Mouse (Mus musculus): ENCODE measurements at regions not wholly inside any gene's neighbourhood (a gene's known extent, or its start where the extent isn't known, plus 50 kb on each side); places are given as distances from the start of the nearest gene placed in this dataset.
A peak's percentile ranks its signal among the peaks of the same experiment; 100 is the strongest.

- no peak for DNase-seq (ENCODE audit: low spot score in 2 of 2)
Measured at GRCm38 (mm10) chr5:148742158-148742835, 186.8 kb downstream of the Katnal1 start.

DNA sequence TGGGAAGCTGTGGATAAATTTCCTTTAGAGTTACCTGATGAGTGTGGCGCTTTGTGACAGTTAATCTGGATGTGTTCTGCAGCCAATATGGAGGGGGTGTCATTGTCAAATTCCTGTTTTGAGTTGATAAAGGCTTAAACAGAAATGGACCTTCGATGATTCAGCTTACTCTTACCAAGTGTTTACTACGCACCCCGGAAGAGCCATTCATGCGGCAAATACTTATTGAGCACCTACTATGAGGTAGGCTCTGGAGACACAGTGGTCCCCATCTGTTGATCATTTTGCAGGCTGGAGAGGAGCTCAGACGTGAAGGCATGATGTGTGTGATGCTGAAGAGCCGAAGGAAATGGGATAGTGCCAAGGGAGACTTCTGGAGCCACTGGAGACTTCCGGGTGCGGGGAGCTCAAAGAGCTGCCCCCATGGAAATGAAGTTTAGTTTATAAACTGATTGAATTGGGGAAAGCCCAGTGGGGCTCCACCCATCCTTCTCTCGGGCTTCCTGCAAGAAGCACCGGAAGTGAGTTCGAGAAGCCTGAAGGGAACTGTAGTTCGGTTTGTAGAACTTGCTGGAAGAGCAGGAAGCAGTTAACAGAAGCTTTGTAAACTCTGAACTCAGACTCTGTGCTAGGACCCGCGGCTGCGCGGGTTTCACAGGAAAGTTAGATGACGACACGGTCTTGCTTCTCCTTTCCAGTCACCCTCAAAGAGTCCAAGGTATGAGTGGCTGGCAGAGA lies 187.7 kb downstream of the Katnal1 start:
- no peak for DNase-seq (ENCODE audit: low spot score in 2 of 2)

- DNase-seq (ENCODE audit: low spot score in 2 of 2) = no peak
Measured at GRCm38 (mm10) chr5:148740366-148741266, 188.0 kb upstream of the Ubl3 start.

GRCm38 (mm10) chr5:148739672-148740071 lies 187.1 kb upstream of the Ubl3 start:
- no peak for DNase-seq (ENCODE audit: low spot score in 2 of 2)

- no peak for DNase-seq (ENCODE audit: low spot score in 2 of 2)
Measured at GRCm38 (mm10) chr5:148739141-148739540, 186.6 kb upstream of the Ubl3 start.

- DNase-seq (ENCODE audit: low spot score in 2 of 2) = no peak
Measured at GRCm38 (mm10) chr5:148729541-148729940, 177.0 kb upstream of the Ubl3 start.

DNA sequence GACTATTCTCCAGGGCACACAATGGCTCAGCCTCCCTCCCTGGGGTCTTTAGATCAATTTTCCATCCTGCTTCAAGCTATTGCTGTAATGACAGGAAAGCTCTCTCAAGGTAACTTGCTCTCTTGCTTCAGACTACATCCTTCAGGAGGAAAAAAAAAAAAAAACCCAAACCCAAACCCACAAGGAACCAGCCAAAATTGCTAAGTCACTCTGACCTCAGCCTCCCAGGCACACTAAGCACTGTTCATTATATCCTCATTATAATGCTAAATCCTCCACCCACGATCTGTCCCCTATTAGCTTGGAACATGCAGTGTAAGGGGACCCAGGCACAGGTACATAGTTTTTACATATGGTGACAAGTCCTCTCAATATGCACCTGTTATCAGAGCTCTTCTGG lies 175.9 kb upstream of the Ubl3 start:
- DNase-seq (ENCODE audit: low spot score in 2 of 2) = no peak

GRCm38 (mm10) chr5:148726442-148726841 lies 173.9 kb upstream of the Ubl3 start:
- no peak for DNase-seq (ENCODE audit: low spot score in 2 of 2)

- DNase-seq (ENCODE audit: low spot score in 2 of 2) = no peak
Measured at GRCm38 (mm10) chr5:148724470-148724869, 171.9 kb upstream of the Ubl3 start.

DNA sequence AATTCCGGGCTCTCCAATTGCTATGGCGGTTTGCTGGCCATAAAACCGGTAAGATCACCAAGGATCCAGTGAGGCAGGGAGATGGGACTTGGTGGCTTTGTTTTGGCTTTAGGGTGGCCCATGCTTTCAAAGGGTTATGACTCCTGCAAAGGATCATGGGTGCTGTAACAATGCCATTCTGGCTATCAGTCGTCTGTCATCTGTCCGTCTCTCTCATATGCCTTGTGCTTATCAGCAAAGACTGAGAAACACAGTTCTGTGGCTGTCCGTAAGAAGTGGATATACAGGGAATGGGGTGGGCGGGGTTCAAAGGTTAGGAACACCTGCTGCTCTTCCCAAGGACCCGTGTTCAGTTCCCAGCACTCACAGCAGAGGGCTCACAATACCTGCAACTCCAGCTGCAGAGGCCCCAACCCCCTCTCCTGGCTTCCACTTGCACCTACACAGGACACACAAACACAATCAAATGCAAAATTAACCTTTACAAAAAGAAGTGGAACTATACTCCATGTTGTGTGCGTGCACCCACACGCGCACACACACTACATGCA lies 171.2 kb upstream of the Ubl3 start:
- DNase-seq (ENCODE audit: low spot score in 2 of 2) = no peak

DNA sequence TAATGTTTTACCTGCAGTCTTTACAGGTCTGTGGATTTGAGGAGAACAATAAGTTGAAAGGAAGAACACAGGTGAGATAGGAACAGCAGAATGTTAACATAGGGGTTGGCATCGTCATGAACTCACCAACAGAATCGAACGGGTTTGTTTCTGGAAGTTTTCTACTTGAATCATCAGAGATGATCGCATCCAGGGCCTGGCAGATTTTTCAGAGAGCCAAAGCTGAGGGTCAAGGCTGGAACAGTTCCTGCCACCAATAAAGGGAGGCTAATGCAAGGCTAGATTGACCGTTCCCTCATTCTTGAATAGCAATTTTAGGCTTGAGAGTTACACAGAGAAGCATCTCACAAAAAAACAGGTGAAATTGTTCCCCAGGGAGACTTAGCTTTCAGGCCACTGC lies 168.0 kb upstream of the Ubl3 start:
- DNase-seq (ENCODE audit: low spot score in 2 of 2) = no peak

GRCm38 (mm10) chr5:148716633-148717032 lies 164.0 kb upstream of the Ubl3 start:
- no peak for DNase-seq (ENCODE audit: low spot score in 2 of 2)

- DNase-seq (ENCODE audit: low spot score in 2 of 2) = no peak
Measured at GRCm38 (mm10) chr5:148715218-148715991, 162.8 kb upstream of the Ubl3 start.

GRCm38 (mm10) chr5:148714807-148715206 lies 162.2 kb upstream of the Ubl3 start:
- no peak for DNase-seq (ENCODE audit: low spot score in 2 of 2)

- DNase-seq (ENCODE audit: low spot score in 2 of 2) = no peak
Measured at GRCm38 (mm10) chr5:148713796-148714195, 161.2 kb upstream of the Ubl3 start.

GRCm38 (mm10) chr5:148713039-148713438 lies 160.4 kb upstream of the Ubl3 start:
- DNase-seq (ENCODE audit: low spot score in 2 of 2) = no peak

GRCm38 (mm10) chr5:148711570-148711969 lies 159.0 kb upstream of the Ubl3 start:
- DNase-seq (ENCODE audit: low spot score in 2 of 2) = no peak

DNA sequence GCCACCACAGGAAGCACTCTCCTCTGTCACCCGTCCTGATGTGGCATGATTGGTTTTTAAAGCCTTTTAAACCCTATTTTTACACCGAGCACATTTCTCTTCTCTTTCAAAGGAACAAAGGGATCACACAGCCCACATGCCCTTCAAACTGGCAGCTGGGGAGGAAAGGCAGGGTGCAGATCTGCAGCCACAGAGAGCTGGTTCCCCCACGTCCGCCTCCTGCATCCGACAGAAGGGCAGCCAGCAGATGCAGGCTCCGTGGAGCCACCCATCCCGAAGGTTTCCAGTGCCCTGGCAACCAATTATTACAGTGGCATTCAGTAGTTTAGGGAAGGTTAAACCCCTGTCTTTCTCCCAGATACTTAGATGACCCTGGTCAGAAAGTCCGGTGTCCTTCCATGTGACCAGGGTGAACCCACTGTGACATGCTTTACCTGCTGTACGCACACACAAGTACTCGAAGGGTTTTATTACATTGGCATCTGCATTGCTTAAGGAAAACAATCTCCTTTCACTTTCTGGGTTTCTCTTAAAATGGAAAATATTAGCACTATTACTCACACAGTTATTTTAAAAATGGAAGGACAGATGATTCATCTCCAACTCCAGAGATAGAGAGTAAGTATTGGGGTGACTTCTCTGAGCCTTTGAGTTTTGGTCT lies 156.7 kb upstream of the Ubl3 start:
- peak; percentile 36 to 38 for DNase-seq (ENCODE audit: low spot score in 2 of 2)

- DNase-seq (ENCODE audit: low spot score in 2 of 2) = peak in 1 of 2 experiments; percentile 37
Measured at GRCm38 (mm10) chr5:148708014-148708741, 155.6 kb upstream of the Ubl3 start.

- no peak for DNase-seq (ENCODE audit: low spot score in 2 of 2)
Measured at GRCm38 (mm10) chr5:148707335-148707734, 154.7 kb upstream of the Ubl3 start.

All from right cerebral cortex, adult 2 months (tissue).